Mouse (Mus musculus): ENCODE measurements around the gene Dhx34. TPM values are rescaled to one million over a fixed set of nuclear protein-coding genes. Genes with fewer than 3 reads are reported as not detected.

Dhx34 gene
- polyA plus RNA-seq, 1 experiment, result 16.1 TPM

DNA sequence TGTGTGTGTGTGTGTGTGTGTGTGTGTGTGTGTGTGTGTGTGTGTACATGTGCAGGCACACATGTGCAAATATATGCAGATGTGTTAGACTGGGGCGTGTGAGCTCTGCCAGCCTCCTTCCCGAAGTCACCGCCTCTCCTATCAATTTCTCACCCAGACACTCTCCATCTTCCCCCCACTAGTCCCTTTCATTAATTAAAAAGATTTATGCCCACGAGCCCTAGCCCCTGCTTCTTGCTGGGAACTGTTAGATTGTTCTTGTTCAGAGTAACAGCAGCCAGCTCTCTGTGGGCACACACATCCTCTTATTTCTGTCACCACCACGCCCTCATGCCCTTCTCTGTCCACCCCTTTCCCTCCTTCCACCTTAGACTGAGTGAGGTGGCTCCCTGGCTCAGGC is 48.7 kb downstream of the Dhx34 start:
- no peak for DNase-seq (ENCODE audit: low read depth, low spot score)
- 63% methylated on average over 5 of the region's 5 CpGs for WGBS

- 47% methylated on average over 1 of the region's 1 CpGs for WGBS
- DNase-seq (ENCODE audit: low read depth, low spot score), result no peak
Measured at GRCm38 (mm10) chr7:16172586-16173140, 49.2 kb downstream of the Dhx34 start.

GRCm38 (mm10) chr7:16172141-16172581 is 49.7 kb downstream of the Dhx34 start:
- 23% methylated on average over 1 of the region's 1 CpGs for WGBS
- no peak for DNase-seq (ENCODE audit: low read depth, low spot score)

GRCm38 (mm10) chr7:16162036-16162435 is 59.8 kb downstream of the Dhx34 start:
- 72% methylated on average over 7 of the region's 7 CpGs for WGBS
- DNase-seq (ENCODE audit: low read depth, low spot score), result no peak

- 89% methylated on average over 9 of the region's 9 CpGs for WGBS
- no peak for DNase-seq (ENCODE audit: low read depth, low spot score)
Measured at GRCm38 (mm10) chr7:16161302-16161701, 60.5 kb downstream of the Dhx34 start.

- DNase-seq (ENCODE audit: low read depth, low spot score), result no peak
- WGBS, result 70% methylated on average over 3 of the region's 3 CpGs
Measured at GRCm38 (mm10) chr7:16160702-16161101, 61.1 kb downstream of the Dhx34 start.

DNA sequence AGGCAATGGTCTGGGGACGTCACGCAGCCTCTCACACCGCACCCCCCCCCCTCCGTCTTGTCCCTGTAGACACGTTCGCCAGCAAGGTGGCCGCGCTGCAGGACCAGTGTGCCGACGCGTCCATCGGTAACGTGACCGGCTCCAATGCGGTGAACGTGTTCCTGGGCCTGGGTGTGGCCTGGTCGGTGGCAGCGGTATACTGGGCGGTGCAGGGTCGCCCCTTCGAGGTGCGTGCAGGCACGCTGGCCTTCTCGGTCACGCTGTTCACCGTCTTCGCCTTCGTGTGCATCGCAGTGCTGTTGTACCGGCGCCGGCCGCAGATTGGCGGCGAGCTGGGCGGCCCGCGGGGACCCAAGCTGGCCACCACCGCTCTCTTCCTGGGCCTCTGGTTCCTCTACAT is 63.1 kb downstream of the Dhx34 start:
- WGBS, result 19% methylated on average over 38 of the region's 39 CpGs

DNA sequence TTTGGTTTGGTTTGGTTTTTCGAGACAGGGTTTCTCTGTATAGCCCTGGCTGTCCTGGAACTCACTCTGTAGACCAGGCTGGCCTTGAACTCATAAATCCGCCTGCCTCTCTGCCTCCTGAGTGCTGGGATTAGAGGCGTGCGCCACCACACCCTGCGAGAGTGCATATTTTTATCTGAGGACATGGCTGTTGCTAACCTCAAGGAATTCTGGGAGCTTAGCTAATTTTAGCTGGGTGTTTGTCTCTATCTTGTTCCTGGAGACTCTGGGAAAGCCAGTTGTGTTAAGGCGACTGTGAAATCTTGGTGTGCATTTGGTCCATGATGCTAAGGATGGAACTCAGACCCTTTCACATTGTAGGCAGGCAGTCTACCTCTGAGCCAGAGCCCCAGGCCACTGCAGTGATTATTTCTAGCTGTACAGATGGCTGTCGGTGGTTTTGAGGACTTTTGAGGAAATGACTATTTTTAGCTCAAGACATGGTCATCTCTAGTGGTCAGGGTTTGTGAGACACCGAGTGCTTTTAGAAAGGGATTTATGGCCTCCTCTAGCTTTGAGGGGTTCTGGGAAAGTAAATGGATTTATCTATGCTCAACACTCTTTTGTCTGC is 65.6 kb downstream of the Dhx34 start:
- 40% methylated on average over 8 of the region's 8 CpGs for WGBS
- no peak for DNase-seq (ENCODE audit: low read depth, low spot score)

More for the DNA sequence above, 63.1 kb downstream of the Dhx34 start:
- no peak for DNase-seq (ENCODE audit: low read depth, low spot score)

- no peak for DNase-seq (ENCODE audit: low read depth, low spot score)
- 43% methylated on average over 9 of the region's 9 CpGs for WGBS
Measured at GRCm38 (mm10) chr7:16155132-16155872, 66.5 kb downstream of the Dhx34 start.

- 18% methylated on average over 10 of the region's 10 CpGs for WGBS
- no peak for DNase-seq (ENCODE audit: low read depth, low spot score)
Measured at GRCm38 (mm10) chr7:16153522-16153921, 68.3 kb downstream of the Dhx34 start.

- WGBS, result 61% methylated on average over 9 of the region's 9 CpGs
- no peak for DNase-seq (ENCODE audit: low read depth, low spot score)
Measured at GRCm38 (mm10) chr7:16150191-16151145, 71.4 kb downstream of the Dhx34 start.

- WGBS, result 42% methylated on average over 5 of the region's 5 CpGs
- DNase-seq (ENCODE audit: low read depth, low spot score), result no peak
Measured at GRCm38 (mm10) chr7:16149241-16149640, 72.6 kb downstream of the Dhx34 start.

DNA sequence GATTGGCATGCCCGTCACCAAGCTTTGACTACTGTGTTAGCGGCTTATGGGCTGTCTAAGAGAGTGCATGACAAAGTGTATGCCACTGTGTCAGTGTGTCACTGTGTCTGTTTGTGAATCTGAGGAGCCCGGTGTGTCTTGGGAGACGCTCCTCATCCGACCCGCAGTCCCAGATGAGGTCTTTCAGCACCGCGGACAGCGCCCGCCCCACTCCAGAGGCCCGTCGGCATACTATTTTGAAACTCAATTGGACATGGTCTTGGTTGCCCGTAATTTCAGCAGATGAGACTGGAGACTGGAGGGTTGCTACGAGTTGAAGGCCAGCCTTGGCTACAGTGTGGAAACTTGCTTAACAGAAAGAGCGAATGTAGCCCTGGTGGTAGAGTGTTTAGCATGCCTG is 74.2 kb downstream of the Dhx34 start:
- DNase-seq (ENCODE audit: low read depth, low spot score), result no peak

More for the DNA sequence above, 74.2 kb downstream of the Dhx34 start:
- WGBS, result 18% methylated on average over 15 of the region's 15 CpGs

Other genes starting within 250 kb of the Dhx34 start
- 8.1 and 9.5 TPM in 2 replicates for gene Bicra, start 174.1 kb downstream of the Dhx34 start, polyA plus RNA-seq (2012; rRNA removed)
- 0.03 TPM in 1 of 2 replicates, not detected in the other for gene Zfp541, start 160.2 kb downstream of the Dhx34 start, polyA plus RNA-seq (2012; rRNA removed)
- 139 and 170 TPM in 2 replicates for gene Napa, start 123.6 kb downstream of the Dhx34 start, polyA plus RNA-seq (2012; rRNA removed)
- gene Kptn, start 102.1 kb downstream of the Dhx34 start, polyA plus RNA-seq (2012; rRNA removed), result 21.4 and 25.2 TPM in 2 replicates
- 1.1 and 1.3 TPM in 2 replicates for gene Slc8a2, start 92.2 kb downstream of the Dhx34 start, polyA plus RNA-seq (2012; rRNA removed)
- 13.0 and 13.6 TPM in 2 replicates for gene Meis3, start 46.9 kb downstream of the Dhx34 start, polyA plus RNA-seq (2012; rRNA removed)
- 0.30 and 0.85 TPM in 2 replicates for gene C5ar2, start 22.1 kb upstream of the Dhx34 start, polyA plus RNA-seq (2012; rRNA removed)
- 8.8 and 10.1 TPM in 2 replicates for gene C5ar1, start 37.5 kb upstream of the Dhx34 start, polyA plus RNA-seq (2012; rRNA removed)
- 21.6 and 27.9 TPM in 2 replicates for gene Inafm1, start 51.6 kb upstream of the Dhx34 start, polyA plus RNA-seq (2012; rRNA removed)
- gene Ccdc9, start 64.8 kb upstream of the Dhx34 start, polyA plus RNA-seq (2012; rRNA removed), result 22.7 and 37.9 TPM in 2 replicates
- gene Bbc3, start 86.4 kb upstream of the Dhx34 start, polyA plus RNA-seq (2012; rRNA removed), result 3.7 and 4.8 TPM in 2 replicates
- gene Sae1, start 165.8 kb upstream of the Dhx34 start, polyA plus RNA-seq (2012; rRNA removed), result 39.4 and 45.4 TPM in 2 replicates
- gene Zc3h4, start 178.9 kb upstream of the Dhx34 start, polyA plus RNA-seq (2012; rRNA removed), result 21.8 and 38.0 TPM in 2 replicates
- gene Tmem160, start 230.7 kb upstream of the Dhx34 start, polyA plus RNA-seq (2012; rRNA removed), result 80.4 and 82.3 TPM in 2 replicates